Mouse (Mus musculus) heart, postnatal 14 days (tissue): Measurements from ENCODE around the gene Spry1. TPM values are rescaled to one million over a fixed set of nuclear protein-coding genes. Genes with fewer than 3 reads are reported as not detected.
"Not testable (repeated sequence)": the region's sequence is repeated elsewhere in the genome, so short reads cannot be mapped to it uniquely, and the experiment has no call there.

ENCODE experiments used
- DNase-seq, 2 experiments: peaks; one replicate each; pipeline ENCODE4 v3.0.0; 2021 to 2022
- intact Hi-C: fragments of 180-260 bp; cut with DNase I; formaldehyde crosslinking; loops from one replicate; pipeline ENCODE4 v1.15.1; 2025
- long read RNA-seq, 2 experiments: library from polyadenylated mRNA; stranded (forward); transcript quantifications; one replicate each; pipeline ENCODE4 v2.0.0; 2021
- total RNA-seq, 2 experiments: library from RNA; stranded (reverse); gene quantifications; 2 replicates each; pipeline ENCODE4 v1.2.3; 2021

Spry1 gene
- total RNA-seq = 10 to 100 TPM; 35.3 to 43.1 TPM
- long read RNA-seq, experiment 1, transcript Spry1-201 (3 exons, 2,481 nt) = major isoform, 49 of 84 reads
- long read RNA-seq, experiment 1, transcript Spry1-203 (3 exons, 2,451 nt) = minor isoform, 23 of 84 reads
- long read RNA-seq, experiment 1, partial matches to known transcripts = 0 of 84 reads
- long read RNA-seq, experiment 1, other reads (novel, unspliced or antisense) = 9 of 84 reads
- long read RNA-seq, experiment 2, transcript Spry1-203 (3 exons, 2,451 nt) = minor isoform, 23 of 66 reads
- long read RNA-seq, experiment 2, transcript Spry1-201 (3 exons, 2,481 nt) = major isoform, 32 of 66 reads
- long read RNA-seq, experiment 2, partial matches to known transcripts = 0 of 66 reads
- long read RNA-seq, experiment 2, other reads (novel, unspliced or antisense) = 10 of 66 reads

GRCm38 (mm10) chr3:37639690-37640089 lies at the start of gene Spry1:
Gene Spry1 (plus strand): TSS chr3:37639947.
- intact Hi-C loops = loop anchor here (2.0 to 10.0 kb wide), 10 partner anchors 88 to 1205 kb away; no protein-coding TSS in a partner anchor
- peak; percentile 98 for DNase-seq

GRCm38 (mm10) chr3:37595721-37596120 lies 44.0 kb upstream of the Spry1 start:
- intact Hi-C loops = no loop called here
- peak in 1 of 2 experiments; percentile 28 for DNase-seq

- DNase-seq = no peak
- intact Hi-C loops = no loop called here
These were observed 43.2 kb upstream of the Spry1 start for GRCm38 (mm10) chr3:37596519-37596918.

GRCm38 (mm10) chr3:37597200-37597599 lies 42.5 kb upstream of the Spry1 start:
- intact Hi-C loops = no loop called here
- DNase-seq = no peak

GRCm38 (mm10) chr3:37599641-37600040 lies 40.1 kb upstream of the Spry1 start:
- intact Hi-C loops, DNase-seq: not testable (repeated sequence)

GRCm38 (mm10) chr3:37602356-37602755 lies 37.4 kb upstream of the Spry1 start:
- no peak for DNase-seq
- intact Hi-C loops = no loop called here

GRCm38 (mm10) chr3:37602890-37603289 lies 36.9 kb upstream of the Spry1 start:
- intact Hi-C loops = no loop called here
- DNase-seq = no peak

- no peak for DNase-seq
- intact Hi-C loops = no loop called here
These were observed 36.2 kb upstream of the Spry1 start for GRCm38 (mm10) chr3:37603541-37603940.

GRCm38 (mm10) chr3:37604976-37605875 lies 34.5 kb upstream of the Spry1 start:
- intact Hi-C loops = no loop called here

GRCm38 (mm10) chr3:37605876-37606238 lies 33.9 kb upstream of the Spry1 start:
- DNase-seq = peak; percentile 36 to 42

More at GRCm38 (mm10) chr3:37604976-37605875, 34.5 kb upstream of the Spry1 start:
- DNase-seq = peak in 1 of 2 experiments; percentile 25

GRCm38 (mm10) chr3:37608926-37609325 lies 30.8 kb upstream of the Spry1 start:
- intact Hi-C loops = no loop called here
- no peak for DNase-seq

More at GRCm38 (mm10) chr3:37605876-37606238, 33.9 kb upstream of the Spry1 start:
- intact Hi-C loops = no loop called here

GRCm38 (mm10) chr3:37610670-37611069 lies 29.1 kb upstream of the Spry1 start:
- intact Hi-C loops = no loop called here

GRCm38 (mm10) chr3:37613722-37614121 lies 26.0 kb upstream of the Spry1 start:
- DNase-seq = peak; percentile 41 to 55
- intact Hi-C loops = no loop called here

More at GRCm38 (mm10) chr3:37610670-37611069, 29.1 kb upstream of the Spry1 start:
- no peak for DNase-seq

GRCm38 (mm10) chr3:37614878-37615650 lies 24.7 kb upstream of the Spry1 start:
- no peak for DNase-seq
- intact Hi-C loops = loop anchor here (5.0 kb wide), 1 partner anchor 133 kb away; no protein-coding TSS in a partner anchor

GRCm38 (mm10) chr3:37616586-37617547 lies 22.9 kb upstream of the Spry1 start:
- intact Hi-C loops = loop anchor here (5.0 kb wide), 1 partner anchor 135 kb away; no protein-coding TSS in a partner anchor
- DNase-seq = no peak

- intact Hi-C loops = loop anchor here (10.0 kb wide), 1 partner anchor 1213 kb away; no protein-coding TSS in a partner anchor
- DNase-seq = no peak
These were observed 7.5 kb upstream of the Spry1 start for GRCm38 (mm10) chr3:37632246-37632645.

- intact Hi-C loops = loop anchor here (10.0 kb wide), 1 partner anchor 1212 kb away; no protein-coding TSS in a partner anchor
These were observed 7.0 kb upstream of the Spry1 start for GRCm38 (mm10) chr3:37632751-37633150.

GRCm38 (mm10) chr3:37634648-37635047 lies 5.1 kb upstream of the Spry1 start:
- intact Hi-C loops = loop anchor here (5.0 to 10.0 kb wide), 2 partner anchors 483 to 1210 kb away; no protein-coding TSS in a partner anchor
- DNase-seq = peak in 1 of 2 experiments; percentile 30

More at GRCm38 (mm10) chr3:37632751-37633150, 7.0 kb upstream of the Spry1 start:
- no peak for DNase-seq
